Mouse (Mus musculus): ENCODE results near the gene Mylpf.

The Mylpf gene

GRCm38 (mm10) chr7:127259186-127259905, 50.7 kb downstream of the Mylpf start:
- DNase-seq (ENCODE audit: low read depth) = no peak

- DNase-seq (ENCODE audit: low read depth) = peak; percentile 97
These were observed 51.8 kb downstream of the Mylpf start, which contains the start of gene Dctpp1 for GRCm38 (mm10) chr7:127260309-127261111. Gene Dctpp1 (minus strand): TSS chr7:127260709.

GRCm38 (mm10) chr7:127262218-127262961, 53.7 kb downstream of the Mylpf start:
- no peak for DNase-seq (ENCODE audit: low read depth)

- DNase-seq (ENCODE audit: low read depth) = no peak
These were observed 54.8 kb downstream of the Mylpf start for GRCm38 (mm10) chr7:127263526-127263925.

All from fibroblast of lung, adult 2 months (primary cell).